Mouse (Mus musculus): Measurements from ENCODE around the gene Gtpbp4.
A peak's percentile ranks its signal among the peaks of the same experiment; 100 is the strongest.
"Not testable (repeated sequence)": the region's sequence is repeated elsewhere in the genome, so short reads cannot be mapped to it uniquely, and the experiment has no call there.

Gene Gtpbp4

GRCm38 (mm10) chr13:8995990-8996786 is at the start of gene Gtpbp4:
Gtpbp4 (minus strand) TSS chr13:8996083.
- peak; percentile 96 for DNase-seq (ENCODE audit: extremely low read depth, insufficient read length, low spot score)

GRCm38 (mm10) chr13:9044731-9045130 is 48.8 kb upstream of the Gtpbp4 start:
- no peak for DNase-seq (ENCODE audit: extremely low read depth, insufficient read length, low spot score)

GRCm38 (mm10) chr13:9043289-9044049 is 47.6 kb upstream of the Gtpbp4 start:
- DNase-seq (ENCODE audit: extremely low read depth, insufficient read length, low spot score) = no peak

DNA sequence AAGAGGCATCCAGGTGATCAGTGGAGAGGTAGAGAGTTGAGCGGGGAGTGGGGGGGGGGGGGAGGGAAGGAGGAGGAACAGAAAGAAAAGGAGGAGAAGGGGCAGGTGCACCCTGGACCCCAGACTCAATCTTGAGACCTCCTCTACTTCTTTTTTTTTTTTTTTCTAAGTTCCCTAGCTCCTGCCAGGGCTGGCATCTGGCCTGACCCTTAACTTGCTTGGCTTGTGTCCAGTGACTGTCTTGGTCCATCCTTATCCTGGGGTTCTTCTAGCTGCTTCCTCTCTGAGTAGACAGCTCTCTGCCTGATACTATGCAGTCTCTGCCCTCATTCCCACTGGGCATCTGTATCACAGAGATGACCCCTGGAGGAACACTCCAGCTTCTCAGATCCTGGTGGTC is 44.7 kb upstream of the Gtpbp4 start:
- no peak for DNase-seq (ENCODE audit: extremely low read depth, insufficient read length, low spot score)

DNA sequence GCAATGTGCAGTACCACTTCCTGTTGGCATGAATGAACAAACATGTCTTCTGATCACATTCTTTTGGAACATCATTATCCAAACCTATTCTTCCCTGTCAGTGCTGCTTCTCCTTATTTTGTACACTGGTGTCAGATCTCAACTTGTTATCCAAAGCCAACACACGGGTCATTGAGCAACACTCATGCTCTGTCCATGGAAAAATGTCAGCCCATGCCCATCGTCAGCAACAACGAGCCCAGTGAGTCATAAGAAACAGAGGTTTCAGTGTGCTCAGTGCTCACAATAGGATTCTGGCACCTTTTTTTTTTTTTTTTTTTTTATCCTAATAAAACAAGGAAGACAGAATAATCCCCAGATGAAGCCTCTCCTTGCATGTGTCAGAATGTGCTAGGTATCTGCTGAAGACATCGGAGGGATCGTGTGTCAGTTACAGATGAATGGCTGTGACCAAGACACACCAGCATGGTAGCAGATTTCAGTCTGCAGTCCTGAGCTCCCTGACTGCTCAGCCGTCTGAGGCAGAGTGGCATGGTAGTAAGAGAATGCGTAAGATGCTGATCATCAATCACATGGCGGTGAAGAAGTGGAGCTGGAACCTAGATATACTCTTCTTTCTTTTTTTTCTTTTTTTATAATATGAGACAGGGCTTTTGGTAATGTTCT is 36.2 kb upstream of the Gtpbp4 start:
- no peak for DNase-seq (ENCODE audit: extremely low read depth, insufficient read length, low spot score)

DNA sequence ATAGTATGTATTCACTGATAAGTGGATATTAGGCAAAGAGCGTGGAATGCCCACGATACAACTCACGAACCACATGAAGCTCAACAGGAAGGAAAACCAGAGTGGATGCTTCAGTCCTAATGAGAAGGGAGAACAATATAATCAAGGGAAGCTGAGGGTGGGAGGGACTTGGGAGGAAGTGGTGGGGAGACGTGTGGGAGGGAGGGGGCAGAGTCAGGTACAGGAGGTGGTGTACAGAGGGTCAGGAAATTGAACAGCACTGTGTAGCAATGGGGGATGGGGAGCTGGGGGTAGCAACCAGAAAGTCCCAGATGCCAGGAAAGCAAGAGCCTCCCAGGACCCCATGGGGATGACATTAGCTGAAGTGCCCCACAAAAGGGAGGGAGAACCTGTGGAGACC is 34.5 kb upstream of the Gtpbp4 start:
- DNase-seq (ENCODE audit: extremely low read depth, insufficient read length, low spot score) = no peak

- DNase-seq (ENCODE audit: extremely low read depth, insufficient read length, low spot score) = no peak
Measured at GRCm38 (mm10) chr13:9027251-9027650, 31.4 kb upstream of the Gtpbp4 start.

- DNase-seq (ENCODE audit: extremely low read depth, insufficient read length, low spot score) = no peak
Measured at GRCm38 (mm10) chr13:9022623-9023022, 26.7 kb upstream of the Gtpbp4 start.

DNA sequence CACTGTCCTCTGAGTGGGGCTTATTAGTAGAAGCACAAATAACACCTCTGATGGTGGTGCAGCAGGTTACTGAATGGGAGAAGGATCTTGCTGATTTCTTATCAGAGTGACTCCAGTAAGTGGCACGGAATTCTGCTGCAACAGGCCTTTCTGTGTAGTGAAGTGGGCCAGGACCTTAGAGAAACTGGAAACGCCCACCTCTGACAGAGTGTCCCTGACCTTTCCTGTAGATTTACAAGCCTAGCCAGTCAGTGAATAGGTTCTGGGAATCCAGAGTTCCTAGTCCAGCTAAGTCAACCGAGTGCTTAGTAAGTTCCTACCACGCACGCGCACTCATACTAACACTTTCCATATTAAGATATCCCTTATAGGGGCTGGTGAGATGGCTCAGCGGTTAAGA is 25.7 kb upstream of the Gtpbp4 start:
- DNase-seq (ENCODE audit: extremely low read depth, insufficient read length, low spot score) = no peak

- no peak for DNase-seq (ENCODE audit: extremely low read depth, insufficient read length, low spot score)
Measured at GRCm38 (mm10) chr13:9019713-9020112, 23.8 kb upstream of the Gtpbp4 start.

DNA sequence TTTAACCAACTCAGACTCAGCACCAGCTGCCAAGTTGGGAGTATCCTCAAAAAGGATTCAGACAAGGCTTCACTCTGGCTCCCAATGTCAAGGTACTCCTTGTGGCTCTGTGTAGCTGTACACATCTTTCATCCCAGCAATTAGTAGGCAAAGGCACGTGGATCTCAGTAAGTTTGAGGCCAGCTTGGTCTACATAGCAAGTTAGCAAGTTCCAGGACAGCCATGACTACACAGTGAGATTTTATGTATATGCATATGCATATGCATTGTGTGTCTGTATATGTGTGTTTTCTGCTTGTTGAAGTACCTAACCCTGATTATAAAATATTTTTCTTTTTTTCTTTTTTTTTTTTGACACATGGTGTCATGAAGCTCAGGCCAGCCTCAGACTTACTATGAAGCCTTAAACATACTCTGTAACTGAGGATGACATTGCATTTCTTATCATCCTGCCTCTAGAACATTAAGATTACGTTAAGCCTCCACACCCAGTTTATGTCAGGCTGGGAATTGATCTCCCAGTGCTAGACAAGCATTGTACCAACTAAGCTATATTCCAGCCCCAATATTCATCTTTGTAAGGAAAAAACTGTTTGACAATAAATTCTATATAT is 23.2 kb upstream of the Gtpbp4 start:
- no peak for DNase-seq (ENCODE audit: extremely low read depth, insufficient read length, low spot score)

- DNase-seq (ENCODE audit: extremely low read depth, insufficient read length, low spot score) = no peak
Measured at GRCm38 (mm10) chr13:9017190-9017589, 21.3 kb upstream of the Gtpbp4 start.

- DNase-seq (ENCODE audit: extremely low read depth, insufficient read length, low spot score) = peak; percentile 8
Measured at GRCm38 (mm10) chr13:9014431-9014830, 18.5 kb upstream of the Gtpbp4 start.

DNA sequence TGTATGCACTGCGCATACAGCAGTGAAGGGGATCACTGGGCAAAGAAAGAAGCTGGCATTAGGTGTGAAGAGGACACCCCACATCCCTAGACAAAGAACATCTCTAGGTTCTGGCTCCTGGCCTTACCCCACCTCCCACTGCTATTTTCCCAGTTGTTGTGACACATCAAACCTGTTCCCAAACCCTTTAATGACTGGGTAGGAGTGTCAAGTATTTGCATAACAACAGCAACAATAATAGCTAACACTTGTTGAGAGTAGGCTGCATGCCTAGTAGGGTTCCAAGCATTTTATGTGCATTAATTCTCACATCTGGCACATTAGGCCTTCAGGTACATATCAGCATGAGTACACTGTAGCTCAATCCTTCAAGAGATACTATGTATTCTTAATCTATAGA is 17.6 kb upstream of the Gtpbp4 start:
- DNase-seq (ENCODE audit: extremely low read depth, insufficient read length, low spot score) = no peak

DNA sequence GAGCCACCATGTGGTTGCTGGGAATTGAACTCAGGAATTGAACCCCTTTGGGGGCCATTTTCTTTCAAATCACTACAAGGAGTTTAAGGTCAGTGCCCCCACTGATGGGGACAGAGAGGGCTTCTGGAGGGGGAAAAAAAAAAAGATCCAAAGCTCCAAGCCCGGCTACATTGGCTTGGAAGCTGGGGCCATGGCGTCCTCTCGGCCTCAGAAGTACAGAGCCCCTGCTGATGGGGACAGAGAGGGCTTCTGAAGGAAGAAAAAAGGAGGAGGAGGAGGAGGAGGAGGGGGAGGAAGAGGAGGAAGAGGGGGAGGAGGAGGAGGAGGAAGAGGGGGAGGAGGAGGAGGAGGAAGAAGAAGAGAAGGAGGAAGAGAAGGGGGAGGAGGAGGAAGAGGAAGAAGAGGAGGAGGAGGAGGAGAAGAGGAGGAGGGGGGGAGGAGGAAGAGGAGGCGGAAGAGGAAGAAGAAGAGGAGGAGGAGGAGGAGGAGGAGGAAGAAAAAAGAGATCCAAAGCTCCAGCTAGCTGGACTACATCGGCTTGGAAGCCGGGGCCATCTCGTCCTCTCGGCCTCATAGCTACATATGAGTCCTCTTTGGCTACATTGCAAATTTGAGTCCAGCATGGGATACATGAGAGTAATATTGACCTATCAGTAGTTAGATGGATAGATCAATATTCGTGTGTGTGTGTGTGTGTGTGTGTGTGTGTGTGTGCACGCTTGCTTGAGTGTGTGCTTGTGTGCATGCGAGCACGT is 15.9 kb upstream of the Gtpbp4 start:
- peak; percentile 82 for DNase-seq (ENCODE audit: extremely low read depth, insufficient read length, low spot score)

GRCm38 (mm10) chr13:9003306-9003705 is 7.4 kb upstream of the Gtpbp4 start:
- DNase-seq (ENCODE audit: extremely low read depth, insufficient read length, low spot score) = no peak

- DNase-seq (ENCODE audit: extremely low read depth, insufficient read length, low spot score) = no peak
Measured at GRCm38 (mm10) chr13:8999464-8999863, 3.6 kb upstream of the Gtpbp4 start.

- not testable (repeated sequence) for DNase-seq (ENCODE audit: extremely low read depth, insufficient read length, low spot score)
Measured at GRCm38 (mm10) chr13:8997221-8997620, 1.3 kb upstream of the Gtpbp4 start.

GRCm38 (mm10) chr13:8995159-8995989 is 509 bp downstream of the Gtpbp4 start:
- no peak for DNase-seq (ENCODE audit: extremely low read depth, insufficient read length, low spot score)

All from 3134 (cell line).